Mouse (Mus musculus) kidney, postnatal 25 days (tissue): ENCODE results near the gene Olfr596.
"Not testable (repeated sequence)": the region's sequence is repeated elsewhere in the genome, so short reads cannot be mapped to it uniquely, and the experiment has no call there.

Source experiments
- DNase-seq, 2 experiments: peaks; one replicate each; pipeline ENCODE4 v3.0.0; 2021; ENCODE audit warnings: mixed read lengths in 2 of 2

The Olfr596 gene

GRCm38 (mm10) chr7:103305348-103305747 lies at the start of gene Olfr596:
Gene Olfr596, plus strand, starts transcription at chr7:103305648.
- DNase-seq, result not testable (repeated sequence)

GRCm38 (mm10) chr7:103316015-103316414 lies 10.6 kb downstream of the Olfr596 start, which contains the start of gene Olfr597:
Gene Olfr597, plus strand, starts transcription at chr7:103316315.
- DNase-seq, result not testable (repeated sequence)

GRCm38 (mm10) chr7:103323268-103323667 lies 17.8 kb downstream of the Olfr596 start, which contains the start of gene Olfr598:
Gene Olfr598, plus strand, starts transcription at chr7:103323568.
- no peak for DNase-seq

- no peak for DNase-seq
Measured at GRCm38 (mm10) chr7:103335617-103336016, 30.2 kb downstream of the Olfr596 start, which contains the start of gene Olfr599. Gene Olfr599, plus strand, starts transcription at chr7:103335917.

- no peak for DNase-seq
Measured at GRCm38 (mm10) chr7:103349569-103349968, 44.1 kb downstream of the Olfr596 start, which contains the start of gene Olfr600. Gene Olfr600, minus strand, starts transcription at chr7:103349669.
